Mouse (Mus musculus): Measurements from ENCODE around the gene Prkx. TPM values are rescaled to one million over a fixed set of nuclear protein-coding genes. Genes with fewer than 3 reads are reported as not detected.

Gene Prkx
- polyA plus RNA-seq, 1 experiment from 2014 or later = 21.4 TPM

GRCm38 (mm10) chrX:77720298-77720697 is 75.8 kb downstream of the Prkx start:
- H3K9me3 ChIP-seq (ENCODE audit: control insufficient read depth, low read length) = no peaks in the 10 kb centered on the region
- H3K27me3 ChIP-seq (replicated peaks; ENCODE audit: control insufficient read depth, insufficient read depth, low read length) = no peaks in the 10 kb centered on the region
- H3K4me1 ChIP-seq (ENCODE audit: control insufficient read depth, insufficient read depth, low read depth, low read length) = no peaks in the 10 kb centered on the region
- H3K4me3 ChIP-seq (ENCODE audit: low read length) = no peak overlapping the region
- 34% methylated on average over 2 of the region's 2 CpGs for WGBS
- H3K4me2 ChIP-seq (ENCODE audit: low read length) = no peak overlapping the region
- no peaks in the 10 kb centered on the region for H3K36me3 ChIP-seq (ENCODE audit: control insufficient read depth, insufficient read depth, low read length)
- ATAC-seq = peak; percentile 65; the same call in 1 of the 2 replicates
- H3K27ac ChIP-seq (ENCODE audit: low read depth, low read length) = no peak overlapping the region
- H3K9ac ChIP-seq (ENCODE audit: low read depth, low read length) = no peak overlapping the region

Other genes with a start within 250 kb of the Prkx start
- gene Pbsn, start 57.3 kb upstream of the Prkx start, polyA plus RNA-seq (2015; fragmentation: Nextera tagmentation; extraction: Ambion mirVana) = not detected in 2 replicates
- not detected in 2 replicates for gene Gm14744, start 68.5 kb upstream of the Prkx start, polyA plus RNA-seq (2015; fragmentation: Nextera tagmentation; extraction: Ambion mirVana)
- gene 5430402E10Rik, start 128.8 kb upstream of the Prkx start, polyA plus RNA-seq (2015; fragmentation: Nextera tagmentation; extraction: Ambion mirVana) = not detected in 2 replicates

Measured in hindbrain, embryonic 16.5 days (tissue).